Mouse (Mus musculus): ENCODE results near the gene St6galnac3.
"Not testable (repeated sequence)": the region's sequence is repeated elsewhere in the genome, so short reads cannot be mapped to it uniquely, and the experiment has no call there.

St6galnac3 gene

DNA sequence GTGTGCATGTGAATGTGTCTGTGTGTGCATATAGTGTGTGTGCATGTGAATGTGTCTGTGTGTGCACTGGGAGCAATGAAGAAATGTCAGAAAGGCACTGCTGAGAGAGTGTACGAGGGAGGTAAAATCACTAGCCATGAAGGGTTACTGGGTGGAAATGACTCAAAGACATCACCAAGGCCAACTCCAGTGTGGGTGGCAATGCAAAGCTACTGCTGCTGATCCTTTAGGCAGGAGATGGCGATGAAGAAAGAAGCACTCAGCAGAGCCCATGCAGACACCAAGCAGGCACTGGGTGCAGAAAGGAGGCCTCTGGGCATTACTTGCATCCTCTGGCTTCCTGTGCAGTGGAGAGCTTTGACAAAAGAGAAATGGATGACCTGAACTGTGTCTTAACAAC lies 310.8 kb downstream of the St6galnac3 start:
- DNase-seq (ENCODE audit: low spot score in 2 of 2) = no peak

DNA sequence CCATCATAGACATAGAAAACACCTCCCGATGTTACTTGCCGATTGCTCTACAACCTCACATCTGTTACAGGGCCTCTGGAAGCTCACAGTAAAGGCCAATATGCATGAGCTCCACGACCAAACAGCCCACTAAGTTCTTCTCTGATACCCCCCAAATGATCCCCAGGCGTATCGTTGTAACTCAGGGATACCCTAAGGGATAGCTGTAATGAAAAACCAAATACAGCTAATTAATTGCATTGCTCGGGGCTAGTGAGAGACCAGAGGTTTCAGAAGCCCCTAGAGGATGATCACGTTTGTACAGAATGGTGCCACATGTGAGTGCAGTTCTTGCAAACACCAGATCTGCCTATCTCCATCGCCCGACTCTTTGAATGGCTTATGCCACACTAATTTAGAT lies 315.7 kb downstream of the St6galnac3 start:
- no peak for DNase-seq (ENCODE audit: low spot score in 2 of 2)

DNA sequence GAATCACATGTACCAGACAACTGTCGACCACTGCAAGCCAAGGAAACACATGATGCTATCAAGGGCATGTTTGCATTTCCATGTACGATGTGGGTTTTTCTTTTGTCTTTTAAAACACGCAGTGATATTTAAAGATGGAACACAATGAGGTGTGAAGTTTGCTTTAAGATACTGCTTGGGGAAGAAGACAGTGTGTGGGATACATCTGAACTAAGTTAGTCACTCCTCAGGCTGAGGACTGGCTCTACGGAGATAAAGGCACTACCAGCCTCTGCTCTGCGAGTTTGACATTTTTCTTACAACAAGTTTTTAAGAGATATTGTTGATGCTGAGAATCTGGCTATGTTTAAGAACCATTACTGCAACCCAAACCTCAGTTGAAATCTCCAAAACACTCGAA lies 316.6 kb downstream of the St6galnac3 start:
- DNase-seq (ENCODE audit: low spot score in 2 of 2) = no peak

DNA sequence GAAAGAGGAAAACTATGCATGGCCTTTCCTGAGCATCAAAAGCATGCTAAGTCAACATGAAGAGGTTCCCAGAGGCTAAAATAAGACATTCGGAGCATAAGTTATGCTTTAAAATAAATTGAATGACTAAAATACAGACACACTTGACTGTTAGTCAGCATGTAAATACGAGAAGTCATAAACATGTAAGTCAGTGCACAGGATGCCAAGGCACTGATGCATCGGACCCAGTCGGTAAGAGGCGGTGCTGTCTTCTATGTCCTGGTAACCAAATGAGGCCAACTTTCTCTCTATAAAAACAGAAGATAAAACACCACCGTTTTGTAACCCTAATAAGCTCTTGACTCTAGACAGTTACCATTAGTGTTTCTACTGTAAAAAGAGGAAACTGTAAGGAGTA lies 317.3 kb downstream of the St6galnac3 start:
- no peak for DNase-seq (ENCODE audit: low spot score in 2 of 2)

DNA sequence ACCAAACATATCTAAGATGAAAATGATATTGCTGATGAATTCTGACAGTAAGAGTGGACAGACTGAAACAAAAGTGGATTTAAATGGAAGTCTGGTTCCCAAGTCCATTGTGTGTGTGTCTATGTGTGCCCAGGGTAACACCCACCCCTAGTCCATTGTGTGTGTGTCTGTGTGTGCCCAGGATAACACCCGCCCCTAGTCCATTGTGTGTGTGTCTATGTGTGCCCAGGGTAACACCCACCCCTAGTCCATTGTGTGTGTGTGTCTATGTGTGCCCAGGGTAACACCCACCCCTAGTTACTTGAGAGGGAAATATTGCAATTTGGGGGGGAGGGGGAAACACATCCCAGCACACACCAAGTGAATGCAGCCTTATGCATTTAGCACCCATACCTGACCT lies 318.1 kb downstream of the St6galnac3 start:
- no peak for DNase-seq (ENCODE audit: low spot score in 2 of 2)

- DNase-seq (ENCODE audit: low spot score in 2 of 2) = no peak
Observed at GRCm38 (mm10) chr3:153406220-153406619, 318.8 kb downstream of the St6galnac3 start.

- no peak for DNase-seq (ENCODE audit: low spot score in 2 of 2)
Observed at GRCm38 (mm10) chr3:153405643-153406042, 319.3 kb downstream of the St6galnac3 start.

- DNase-seq (ENCODE audit: low spot score in 2 of 2) = no peak
Observed at GRCm38 (mm10) chr3:153400259-153400658, 324.7 kb downstream of the St6galnac3 start.

DNA sequence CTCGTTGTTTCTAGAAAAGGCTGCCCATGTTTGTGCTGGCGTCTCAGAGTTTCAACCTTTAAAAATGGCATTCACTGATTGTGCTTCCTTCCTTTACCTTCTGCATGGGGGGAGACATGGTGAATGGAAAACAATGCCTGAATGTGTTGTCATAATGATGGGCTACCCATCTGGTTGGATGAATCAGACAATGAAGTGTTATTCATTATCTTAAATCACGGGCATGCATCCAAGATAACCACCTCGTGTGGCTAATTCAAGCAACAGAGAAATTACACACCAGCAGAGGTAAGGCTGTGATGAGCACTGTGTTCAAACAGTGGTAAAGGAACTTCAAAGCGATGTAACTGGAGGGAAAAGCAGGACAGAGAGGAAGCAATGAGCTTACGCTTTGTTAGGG lies 325.4 kb downstream of the St6galnac3 start:
- no peak for DNase-seq (ENCODE audit: low spot score in 2 of 2)

DNA sequence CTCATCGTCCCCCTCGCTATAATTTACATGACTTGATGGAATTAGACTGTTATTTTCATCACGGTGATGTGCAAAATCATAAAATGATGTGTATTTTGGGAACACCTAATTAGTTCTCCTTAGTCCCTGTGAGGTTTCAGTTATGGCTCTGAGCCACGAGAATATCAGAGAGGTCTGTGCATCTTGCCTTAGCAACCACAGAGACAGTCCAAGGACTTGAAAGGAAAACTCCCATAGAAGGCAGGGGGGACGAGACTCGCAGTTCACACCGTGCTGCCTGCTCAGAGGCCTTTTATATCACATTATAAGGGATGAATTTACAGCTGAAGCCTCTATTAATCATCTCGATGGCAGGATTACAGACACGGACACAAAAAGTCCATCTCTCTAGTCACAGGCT lies 327.2 kb downstream of the St6galnac3 start:
- DNase-seq (ENCODE audit: low spot score in 2 of 2) = no peak

GRCm38 (mm10) chr3:153396375-153397068 lies 328.5 kb downstream of the St6galnac3 start:
- DNase-seq (ENCODE audit: low spot score in 2 of 2) = peak in 1 of 2 experiments; percentile 25

GRCm38 (mm10) chr3:153395351-153395750 lies 329.6 kb downstream of the St6galnac3 start:
- DNase-seq (ENCODE audit: low spot score in 2 of 2) = peak in 1 of 2 experiments; percentile 22

- DNase-seq (ENCODE audit: low spot score in 2 of 2) = no peak
Observed at GRCm38 (mm10) chr3:153394751-153395150, 330.2 kb downstream of the St6galnac3 start.

- DNase-seq (ENCODE audit: low spot score in 2 of 2) = no peak
Observed at GRCm38 (mm10) chr3:153394224-153394623, 330.8 kb downstream of the St6galnac3 start.

- DNase-seq (ENCODE audit: low spot score in 2 of 2) = not testable (repeated sequence)
Observed at GRCm38 (mm10) chr3:153391451-153391850, 333.5 kb downstream of the St6galnac3 start.

DNA sequence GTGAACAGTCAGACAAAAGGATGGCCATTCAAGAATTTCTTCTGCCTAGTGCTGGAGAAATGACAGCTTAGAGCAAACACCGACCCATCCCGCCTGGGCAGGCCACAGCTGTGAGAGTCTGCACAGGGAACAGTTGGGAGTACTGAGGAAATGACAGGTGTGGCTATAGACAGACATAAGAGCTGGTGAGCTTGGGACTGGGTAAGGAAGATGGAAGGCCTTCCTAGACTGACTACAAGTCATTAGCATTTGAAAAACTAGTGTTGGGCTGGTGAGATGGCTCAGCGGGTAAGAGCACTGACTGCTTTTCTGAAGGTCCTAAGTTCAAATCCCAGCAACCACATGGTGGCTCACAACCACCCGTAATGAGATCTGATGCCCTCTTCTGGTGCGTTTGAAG lies 340.3 kb downstream of the St6galnac3 start:
- DNase-seq (ENCODE audit: low spot score in 2 of 2) = not testable (repeated sequence)

- DNase-seq (ENCODE audit: low spot score in 2 of 2) = no peak
Observed at GRCm38 (mm10) chr3:153383656-153384055, 341.3 kb downstream of the St6galnac3 start.

GRCm38 (mm10) chr3:153365057-153365755 lies 359.8 kb downstream of the St6galnac3 start:
- DNase-seq (ENCODE audit: low spot score in 2 of 2) = no peak

GRCm38 (mm10) chr3:153364366-153364765 lies 360.6 kb downstream of the St6galnac3 start:
- no peak for DNase-seq (ENCODE audit: low spot score in 2 of 2)

GRCm38 (mm10) chr3:153359966-153360365 lies 365.0 kb downstream of the St6galnac3 start:
- no peak for DNase-seq (ENCODE audit: low spot score in 2 of 2)

DNA sequence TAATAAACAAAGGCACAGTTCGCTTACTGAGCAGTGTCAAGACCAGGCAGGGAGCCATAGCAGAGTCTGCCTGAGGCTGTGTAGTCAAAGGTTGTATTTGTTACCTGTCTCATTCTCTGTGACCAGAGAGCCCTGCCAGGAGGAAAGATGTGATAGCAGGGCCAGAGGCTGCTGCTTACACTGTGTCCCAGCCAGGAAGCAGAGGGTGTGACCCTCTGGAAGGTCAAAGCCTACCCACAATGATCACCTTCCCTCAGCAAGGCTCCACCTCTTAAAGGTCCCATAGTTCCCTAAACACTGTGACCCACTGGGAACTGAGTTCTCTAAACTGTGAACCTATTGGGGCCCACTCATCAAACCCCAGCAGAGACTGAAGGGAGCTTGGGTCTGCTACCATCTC lies 368.9 kb downstream of the St6galnac3 start:
- DNase-seq (ENCODE audit: low spot score in 2 of 2) = no peak

- DNase-seq (ENCODE audit: low spot score in 2 of 2) = no peak
Observed at GRCm38 (mm10) chr3:153354988-153355297, 370.0 kb downstream of the St6galnac3 start.

DNA sequence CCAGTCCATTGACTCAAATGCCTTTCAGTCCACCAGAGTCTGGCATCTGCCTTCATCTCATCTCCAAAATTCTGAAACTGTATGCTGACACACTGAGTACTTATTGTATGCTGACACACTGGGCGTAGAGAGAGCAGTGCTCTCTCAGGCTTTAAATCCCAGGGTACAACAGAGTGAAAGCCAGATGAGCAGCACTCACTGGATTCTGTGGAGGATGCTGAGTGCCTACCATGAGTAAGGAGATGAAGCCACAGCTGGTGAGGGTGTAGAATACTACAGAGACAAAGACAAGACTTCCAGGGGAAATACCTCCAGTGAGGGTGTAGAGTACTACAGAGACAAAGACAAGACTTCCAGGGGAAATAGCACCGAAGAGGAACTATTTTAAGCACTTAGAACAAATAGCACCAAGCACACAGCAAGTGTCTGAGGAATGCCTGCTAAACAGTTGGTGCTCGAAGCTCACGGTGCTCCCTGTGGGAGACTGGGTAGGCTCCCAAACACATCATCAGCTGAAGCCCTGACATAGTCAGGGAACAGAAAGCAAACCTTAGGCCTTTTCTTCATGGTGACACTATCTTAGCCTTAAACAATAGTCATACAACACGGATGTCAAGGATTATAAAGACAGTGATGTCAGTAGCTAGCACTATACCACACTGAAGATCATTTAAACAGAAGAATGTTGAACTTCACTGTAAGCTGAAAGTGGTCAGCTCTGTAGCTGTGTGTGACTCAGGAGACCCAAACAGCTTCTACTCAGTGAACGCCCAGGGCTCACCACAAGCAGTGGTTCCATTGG lies 370.6 kb downstream of the St6galnac3 start:
- no peak for DNase-seq (ENCODE audit: low spot score in 2 of 2)
